Mouse (Mus musculus) liver, embryonic 14.5 days (tissue): ENCODE data around the gene Itpripl1.

Experiments used
- CTCF ChIP-seq: IDR thresholded peaks from 2 replicates; pipeline ENCODE4 v1.5.1; 2016; ENCODE audit warnings: antibody characterized with exemption, low read depth, control low read depth
- EP300 ChIP-seq: IDR thresholded peaks from 2 replicates; pipeline ENCODE4 v1.6.1; 2016; ENCODE audit warnings: antibody characterized with exemption, low read depth

DNA sequence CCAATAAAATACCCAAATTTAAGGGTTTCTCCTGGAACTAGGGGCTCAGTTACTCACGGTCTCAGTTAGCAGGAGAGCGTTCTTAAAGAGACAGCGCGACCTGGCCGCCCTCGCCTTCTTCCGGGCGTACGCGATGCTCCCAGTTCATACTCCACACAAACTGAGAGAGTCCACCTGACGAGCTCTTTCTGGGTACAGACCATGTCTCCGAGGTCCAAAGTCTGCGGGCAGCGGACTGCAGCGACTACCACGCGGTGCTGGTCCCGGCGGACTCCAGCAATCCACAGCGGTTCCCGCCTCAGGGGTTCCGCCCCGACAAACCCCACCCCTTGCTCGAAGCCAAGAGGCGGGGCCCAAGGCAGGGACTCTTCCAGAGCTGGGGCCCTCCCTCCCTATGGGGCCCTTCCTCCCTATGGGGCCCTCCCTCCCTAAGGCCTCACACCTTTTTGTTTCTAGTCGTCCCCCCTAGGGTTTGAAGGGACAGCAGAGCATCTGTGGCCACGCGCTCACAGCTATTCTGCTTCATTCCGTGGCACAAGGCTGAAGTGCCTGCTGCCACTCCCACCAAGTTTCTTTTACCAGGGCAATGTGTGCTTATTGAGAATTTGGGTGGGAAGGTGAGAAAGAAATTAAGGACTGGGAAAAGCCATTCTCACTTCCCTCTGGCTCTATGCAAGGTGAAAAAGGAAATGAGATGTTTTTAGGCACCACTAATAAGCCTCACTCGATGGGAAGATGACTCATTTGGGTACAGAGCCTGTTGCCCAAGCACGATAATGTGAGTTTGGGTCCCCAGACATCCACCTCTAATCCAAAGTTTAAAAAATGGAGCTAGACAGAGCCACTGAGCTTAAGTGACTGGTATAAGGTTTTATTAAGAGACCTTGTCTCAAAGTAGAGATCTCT lies at the start of gene Itpripl1:
- TF ChIP-seq CTCF = no peak
- no peak for TF ChIP-seq EP300
